Mouse (Mus musculus) brown adipose tissue, adult 24 weeks (tissue): ENCODE results near the gene Dchs1. TPM values are rescaled to one million over a fixed set of nuclear protein-coding genes. Genes with fewer than 3 reads are reported as not detected.

ENCODE experiments used
- H3K27ac ChIP-seq: fragments of 200-500 bp; replicated peaks from 2 replicates; pipeline ENCODE4 v1.5.1; 2012; ENCODE audit warnings: low read depth, mild to moderate bottlenecking, low read length
- H3K4me1 ChIP-seq: fragments of 200-500 bp; 2 replicates; pipeline ENCODE4 v1.6.1; 2012; ENCODE audit warnings: low read length, mixed read lengths; ENCODE audit not compliant: control insufficient read depth, insufficient read depth, insufficient read length
- H3K4me3 ChIP-seq: fragments of 200-500 bp; 2 replicates; pipeline ENCODE4 v1.5.1; 2012; ENCODE audit warnings: low read depth, mild to moderate bottlenecking, low read length, moderate library complexity; ENCODE audit not compliant: insufficient read depth
- polyA plus RNA-seq: library from polyadenylated mRNA; stranded (reverse); fragments of >200 nt; gene quantifications from 2 replicates; pipeline ENCODE4 v1.2.4, GENCODE M21; 2012; ENCODE audit not compliant: missing spikeins, insufficient read depth, insufficient read length

Gene Dchs1
- polyA plus RNA-seq, 1 experiment = 0.55 TPM

- no peaks in the 10 kb centered on the region for H3K4me1 ChIP-seq
- H3K27ac ChIP-seq = no peak overlapping the region
- H3K4me3 ChIP-seq = no peak overlapping the region
Measured at GRCm38 (mm10) chr7:105715366-105715765, 72.1 kb downstream of the Dchs1 start.

DNA sequence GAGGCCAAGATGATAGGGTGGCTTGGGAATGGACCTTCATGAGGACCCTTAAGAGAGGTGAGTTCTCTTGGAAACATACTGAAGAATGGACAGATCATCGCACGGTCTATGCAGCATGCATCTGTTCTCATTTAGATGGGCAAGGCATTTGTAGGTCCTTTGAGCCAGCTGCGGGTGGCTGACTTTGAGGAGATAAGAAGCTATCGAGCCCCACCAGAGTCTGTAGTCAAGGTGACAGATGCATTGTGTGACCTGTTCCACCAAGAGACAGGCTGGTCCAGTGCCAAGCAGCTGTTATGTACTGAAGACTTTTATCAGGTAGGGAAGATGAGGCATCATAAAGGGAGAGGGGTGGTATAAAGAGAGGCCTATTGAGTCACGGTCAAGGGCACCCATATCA lies 78.7 kb downstream of the Dchs1 start:
- Histone ChIP-seq H3K27ac (no peak overlapping the region), H3K4me1 (no peaks in the 10 kb centered on the region), H3K4me3 (no peak overlapping the region)

GRCm38 (mm10) chr7:105703816-105704215 lies 83.6 kb downstream of the Dchs1 start:
- H3K4me1 ChIP-seq = no peaks in the 10 kb centered on the region
- H3K27ac ChIP-seq = no peak overlapping the region
- H3K4me3 ChIP-seq = no peak overlapping the region

DNA sequence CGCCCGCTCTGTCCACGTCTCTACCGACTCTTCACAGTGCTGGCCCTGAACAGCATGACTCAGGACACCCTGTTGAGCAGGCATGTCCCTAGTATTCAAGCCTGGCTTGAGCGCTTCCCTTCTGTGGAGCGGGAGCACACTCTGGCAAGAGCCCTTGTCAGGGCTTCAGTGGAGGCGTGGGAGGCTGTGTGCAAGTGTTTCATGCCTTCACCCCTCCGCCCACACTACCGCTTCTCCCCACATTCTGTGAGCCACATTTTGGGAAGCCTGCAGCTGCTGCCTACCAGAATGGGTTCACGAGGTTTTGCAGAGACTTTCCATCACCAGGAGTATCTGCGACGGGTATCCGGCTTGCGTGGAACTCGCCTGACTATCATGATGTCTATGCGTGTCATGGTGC lies 84.3 kb downstream of the Dchs1 start:
- no peak overlapping the region for H3K4me3 ChIP-seq
- no peaks in the 10 kb centered on the region for H3K4me1 ChIP-seq
- no peak overlapping the region for H3K27ac ChIP-seq

Other genes starting within 250 kb of the Dchs1 start
- 66.9 and 75.0 TPM in 2 replicates for gene Smpd1, start 233.3 kb downstream of the Dchs1 start, polyA plus RNA-seq
- gene Apbb1, start 206.0 kb downstream of the Dchs1 start, polyA plus RNA-seq = 4.7 and 5.9 TPM in 2 replicates
- gene Hpx, start 187.5 kb downstream of the Dchs1 start, polyA plus RNA-seq = 2.8 TPM in 1 of 2 replicates, not detected in the other
- gene Trim3, start 154.1 kb downstream of the Dchs1 start, polyA plus RNA-seq = 11.1 and 15.2 TPM in 2 replicates
- 161 and 175 TPM in 2 replicates for gene Timm10b, start 147.6 kb downstream of the Dchs1 start, polyA plus RNA-seq
- gene Arfip2, start 147.2 kb downstream of the Dchs1 start, polyA plus RNA-seq = 25.8 and 26.9 TPM in 2 replicates
- 3.1 and 6.7 TPM in 2 replicates for gene Gm45799, start 147.1 kb downstream of the Dchs1 start, polyA plus RNA-seq
- 1.6 and 1.9 TPM in 2 replicates for gene Dnhd1, start 136.8 kb downstream of the Dchs1 start, polyA plus RNA-seq
- gene Ilk, start 51.1 kb downstream of the Dchs1 start, polyA plus RNA-seq = 72.1 and 106 TPM in 2 replicates
- gene Rrp8, start 50.3 kb downstream of the Dchs1 start, polyA plus RNA-seq = 5.7 and 11.3 TPM in 2 replicates
- 146 and 163 TPM in 2 replicates for gene Taf10, start 43.3 kb downstream of the Dchs1 start, polyA plus RNA-seq
- 64.0 and 83.2 TPM in 2 replicates for gene Tpp1, start 35.4 kb downstream of the Dchs1 start, polyA plus RNA-seq
- gene Mrpl17, start 23.4 kb upstream of the Dchs1 start, polyA plus RNA-seq = 175 and 225 TPM in 2 replicates
- gene Gm4070, start 166.3 kb upstream of the Dchs1 start, polyA plus RNA-seq = 18.1 and 22.4 TPM in 2 replicates